Mouse (Mus musculus): ENCODE measurements at regions not wholly inside any gene's neighbourhood (a gene's known extent, or its start where the extent isn't known, plus 50 kb on each side); places are given as distances from the start of the nearest gene placed in this dataset.

- TF ChIP-seq CTCF (IDR thresholded peaks at IDR 0.05; ENCODE audit: extremely low read depth, insufficient read depth, low read length), result no peak
- TF ChIP-seq POLR2A (IDR thresholded peaks at IDR 0.05; ENCODE audit: extremely low read depth, insufficient read depth, low read length), result no peak
Observed at GRCm38 (mm10) chr13:107141209-107141608, 119.3 kb upstream of the Kif2a start.

Data from cortical plate, adult 2 months (tissue).